ENCODE assay signal across 20 mouse cellular contexts in genomic region chr3:56980593-56981304, GRCm38 (mm10).
A peak's percentile ranks its signal among the peaks of the same experiment; 100 is the strongest.
DNase-seq lines count a peak whose midpoint lies in the region; ATAC-seq lines count a peak whose summit lies in the region.
"Had no signal": no experiment of that assay in that cellular context is flagged by ENCODE, and none has a peak within 500 bp of the region (broad histone marks: within the 10 kb centered on the region; RNA-seq: fewer than 3 reads in every experiment).

No protein-coding gene starts in this region.

- no peaks in the 10 kb centered on the region for H3K27me3 ChIP-seq in forebrain, embryonic 12.5 days
- no peaks in the 10 kb centered on the region for H3K27me3 ChIP-seq in hindbrain, embryonic 12.5 days
- H3K27me3 ChIP-seq in midbrain, embryonic 14.5 days (ENCODE audit: control insufficient read depth, insufficient read depth, low read length): no peaks in the 10 kb centered on the region
- H3K27me3 ChIP-seq: heart, embryonic 15.5 days; limb, embryonic 15.5 days had no signal

- no peak overlapping the region for H3K9ac ChIP-seq in forebrain, embryonic 12.5 days
- H3K9ac ChIP-seq in hindbrain, embryonic 12.5 days: no peak overlapping the region
- H3K9ac ChIP-seq in midbrain, embryonic 14.5 days (replicated peaks; ENCODE audit: low read length): no peak overlapping the region
- H3K9ac ChIP-seq: heart, embryonic 15.5 days; limb, embryonic 15.5 days; liver, postnatal 0 days had no signal

- no peaks in the 10 kb centered on the region for H3K9me3 ChIP-seq in forebrain, embryonic 12.5 days
- no peaks in the 10 kb centered on the region for H3K9me3 ChIP-seq in hindbrain, embryonic 12.5 days (replicated peaks)
- H3K9me3 ChIP-seq in midbrain, embryonic 14.5 days (ENCODE audit: control insufficient read depth, low read length): no peaks in the 10 kb centered on the region
- H3K9me3 ChIP-seq: heart, embryonic 15.5 days; limb, embryonic 15.5 days had no signal

- no peaks in the 10 kb centered on the region for H3K36me3 ChIP-seq in forebrain, embryonic 12.5 days (replicated peaks)
- H3K36me3 ChIP-seq in hindbrain, embryonic 12.5 days: no peaks in the 10 kb centered on the region
- no peaks in the 10 kb centered on the region for H3K36me3 ChIP-seq in midbrain, embryonic 14.5 days (ENCODE audit: control insufficient read depth, insufficient read depth, low read length)
- H3K36me3 ChIP-seq: heart, embryonic 15.5 days; limb, embryonic 15.5 days had no signal

- peaks cover 14% of the 10 kb centered on the region for H3K4me1 ChIP-seq in forebrain, embryonic 12.5 days
- H3K4me1 ChIP-seq in hindbrain, embryonic 12.5 days: peaks cover 7% of the 10 kb centered on the region; the same call in 1 of the 2 replicates
- H3K4me1 ChIP-seq in midbrain, embryonic 14.5 days (ENCODE audit: control insufficient read depth, insufficient read depth, low read length): no peaks in the 10 kb centered on the region
- H3K4me1 ChIP-seq: heart, embryonic 15.5 days; limb, embryonic 15.5 days had no signal

- 34% methylated on average over 3 of the region's 3 CpGs for WGBS in forebrain, embryonic 12.5 days
- WGBS in hindbrain, embryonic 12.5 days: 51% methylated on average over 3 of the region's 3 CpGs
- WGBS in midbrain, embryonic 14.5 days: 22% methylated on average over 3 of the region's 3 CpGs

- H3K4me2 ChIP-seq in forebrain, embryonic 12.5 days: no peak overlapping the region
- no peak overlapping the region for H3K4me2 ChIP-seq in hindbrain, embryonic 12.5 days (replicated peaks)
- no peak overlapping the region for H3K4me2 ChIP-seq in midbrain, embryonic 14.5 days (ENCODE audit: low read length)
- H3K4me2 ChIP-seq: heart, embryonic 15.5 days; limb, embryonic 15.5 days had no signal

- no peak overlapping the region for H3K27ac ChIP-seq in forebrain, embryonic 12.5 days
- H3K27ac ChIP-seq in hindbrain, embryonic 12.5 days: peak overlapping the region; percentile 40
- peak overlapping the region; percentile 77 for H3K27ac ChIP-seq in midbrain, embryonic 14.5 days (replicated peaks; ENCODE audit: low read depth, low read length)
- H3K27ac ChIP-seq: gastrocnemius, adult 2 months; heart, adult 2 months; heart, embryonic 15.5 days; limb, embryonic 15.5 days had no signal

- no peak overlapping the region for H3K4me3 ChIP-seq in forebrain, embryonic 12.5 days (replicated peaks)
- H3K4me3 ChIP-seq in hindbrain, embryonic 12.5 days: no peak overlapping the region
- no peak overlapping the region for H3K4me3 ChIP-seq in midbrain, embryonic 14.5 days (replicated peaks; ENCODE audit: low read depth, low read length)
- H3K4me3 ChIP-seq: gastrocnemius, adult 2 months; heart, adult 2 months; heart, embryonic 15.5 days; limb, embryonic 15.5 days had no signal

- peak; percentile 89; the same call in 1 of the 2 replicates for ATAC-seq in forebrain, embryonic 12.5 days (ENCODE audit: low FRiP score)
- ATAC-seq in hindbrain, embryonic 12.5 days (ENCODE audit: low FRiP score): peak; percentile 95
- peak; percentile 94 for ATAC-seq in midbrain, embryonic 14.5 days (ENCODE audit: low FRiP score, low TSS enrichment)
- ATAC-seq: liver, postnatal 0 days had no signal

- peak; percentile 72 for DNase-seq in heart, adult 11 months
- no peak for DNase-seq in heart, adult 18-20 months
- DNase-seq in midbrain, embryonic 14.5 days: peak; percentile 83
- DNase-seq in layer of hippocampus, postnatal 14 days (ENCODE audit: low spot score in 2 of 2): no peak
- no peak for DNase-seq in c-Kit-positive CD71-positive TER-119-positive erythroid progenitor cells, embryonic 14.5 days (ENCODE audit: low spot score)
- DNase-seq in embryo, embryonic 9.5 days (ENCODE audit: extremely low spot score): no peak
- DNase-seq: adrenal gland, adult 8-10 months; cerebellum, adult 18-20 months; gastrocnemius, adult 2 months; heart, adult 2 months; kidney, adult 2 months; kidney, postnatal 25 days; liver, postnatal 0 days; lung, postnatal 36 days; right cerebral cortex, adult 18-20 months; thymus, postnatal 4 days had no signal

Comparison
In these comparisons a context has a peak if more than half of its experiments do, and no peak if none do; other contexts are left out.
1. DNase-seq: peak in heart, adult 11 months (single experiment) and midbrain, embryonic 14.5 days (single experiment); none in heart, adult 18-20 months (0 of 2), layer of hippocampus, postnatal 14 days (0 of 2), c-Kit-positive CD71-positive TER-119-positive erythroid progenitor cells, embryonic 14.5 days (single experiment) and embryo, embryonic 9.5 days (single experiment).
2. Peak in every context shown above with its lines, with median percentiles within 50 percentile points of each other: ATAC-seq.